Mouse (Mus musculus) embryo, embryonic 10.5 days (tissue): ENCODE results near the gene Vinac1.
"Not testable (repeated sequence)": the region's sequence is repeated elsewhere in the genome, so short reads cannot be mapped to it uniquely, and the experiment has no call there.

Experiments used
- DNase-seq: peaks from one replicate; pipeline ENCODE4 v3.0.0-alpha.2; 2015; ENCODE audit warnings: low spot score

The Vinac1 gene

DNA sequence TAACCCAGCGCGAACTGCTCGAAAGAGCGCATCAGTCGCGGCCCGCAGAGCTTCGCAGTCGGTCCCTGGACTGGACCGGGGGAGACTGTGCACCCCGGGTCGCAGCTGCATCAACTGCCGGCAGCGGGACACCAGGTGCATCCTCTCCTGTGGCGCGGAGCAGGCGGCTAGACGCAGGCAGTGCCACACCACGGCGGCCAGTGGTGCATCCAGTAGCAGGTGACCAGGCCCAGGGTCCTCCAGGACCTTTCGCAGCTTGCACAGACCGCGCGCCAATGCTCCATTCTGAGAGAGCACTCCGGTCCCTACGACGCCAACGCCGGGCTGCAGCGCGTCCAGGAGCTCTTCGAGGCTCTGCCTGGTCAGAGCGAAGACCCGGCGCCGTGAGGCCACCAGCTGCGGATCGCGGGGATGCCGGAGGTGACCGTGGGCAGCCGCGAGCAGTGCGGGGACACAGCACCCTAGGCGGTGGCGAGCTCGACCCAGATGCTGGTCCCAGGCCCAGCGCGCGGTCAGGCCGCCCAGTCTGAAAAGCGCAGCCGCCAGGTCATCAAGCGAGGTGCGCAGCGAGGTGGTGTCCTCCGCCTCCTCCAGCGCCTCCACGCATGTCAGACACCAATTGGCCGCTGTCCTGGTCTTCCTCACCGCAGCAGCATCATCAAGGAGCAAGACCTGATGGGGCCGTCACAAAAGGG lies 8.9 kb downstream of the Vinac1 start:
- peak; percentile 59 for DNase-seq

DNA sequence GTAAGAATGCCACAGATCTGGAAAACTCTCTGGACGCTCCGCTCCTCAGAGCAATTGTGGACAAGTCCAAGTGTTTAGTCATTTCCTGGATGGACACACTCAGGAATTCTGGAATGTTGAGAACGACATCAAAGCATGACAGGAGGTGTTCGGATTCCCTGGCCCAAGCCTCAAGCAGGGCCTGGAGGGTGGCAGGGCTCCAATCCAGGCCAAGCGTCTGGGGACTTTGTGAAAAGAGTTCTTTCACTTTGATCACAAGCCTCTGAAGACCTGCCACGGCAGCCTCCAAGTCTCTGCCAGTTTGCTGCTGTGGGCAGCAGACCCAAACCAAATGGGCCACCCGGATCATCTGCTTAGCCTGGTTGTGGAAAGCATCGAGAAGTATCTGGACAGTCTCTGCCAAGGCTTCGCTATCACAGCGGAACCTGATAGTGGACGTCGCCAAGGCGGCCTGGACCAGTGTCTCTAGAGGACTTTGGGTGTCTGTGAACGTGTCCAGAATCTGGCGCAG lies 9.5 kb downstream of the Vinac1 start:
- DNase-seq, result no peak

GRCm38 (mm10) chr2:129035381-129035780 lies 12.6 kb downstream of the Vinac1 start:
- no peak for DNase-seq

GRCm38 (mm10) chr2:129024820-129025219 lies 23.2 kb downstream of the Vinac1 start:
- DNase-seq, result no peak

DNA sequence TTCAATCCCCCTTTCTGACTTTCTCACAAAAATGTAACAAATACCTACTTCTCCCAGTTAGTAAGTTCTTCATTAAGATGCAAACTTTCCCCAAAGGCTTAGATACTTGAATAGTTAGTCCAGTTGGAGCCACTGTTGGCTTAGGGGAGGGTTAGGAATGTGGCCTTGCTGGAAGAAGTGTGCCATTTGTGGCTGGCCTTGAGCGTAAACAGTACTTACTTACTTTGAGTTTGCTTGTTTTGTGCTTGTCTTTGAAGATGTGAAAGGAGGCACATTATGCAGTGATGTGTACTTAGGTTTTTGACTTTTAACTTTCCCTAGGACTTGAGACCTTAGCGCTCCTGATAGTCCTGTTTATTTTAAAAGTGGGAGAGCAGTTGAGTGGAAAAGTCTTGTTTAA lies 27.9 kb downstream of the Vinac1 start:
- DNase-seq, result no peak

DNA sequence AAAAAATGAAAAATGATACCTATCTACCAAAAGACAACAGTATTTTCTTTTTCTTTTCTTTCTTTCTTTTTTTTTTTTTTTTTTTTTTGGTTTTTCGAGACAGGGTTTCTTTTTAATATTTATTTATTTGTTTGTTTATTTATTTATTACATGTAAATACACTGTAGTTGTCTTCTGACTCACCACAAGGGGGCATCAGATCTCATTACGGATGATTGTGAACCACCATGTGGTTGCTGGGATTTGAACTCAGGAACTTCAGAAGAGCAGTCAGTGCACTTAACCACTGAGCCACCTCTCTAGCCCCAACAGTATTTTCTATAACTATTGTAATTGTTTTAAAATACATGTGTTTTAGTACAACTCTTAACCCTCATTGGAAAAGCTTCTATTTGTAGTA lies 39.1 kb downstream of the Vinac1 start:
- DNase-seq, result not testable (repeated sequence)

- DNase-seq, result no peak
Measured at GRCm38 (mm10) chr2:129006194-129006749, 41.7 kb downstream of the Vinac1 start.

DNA sequence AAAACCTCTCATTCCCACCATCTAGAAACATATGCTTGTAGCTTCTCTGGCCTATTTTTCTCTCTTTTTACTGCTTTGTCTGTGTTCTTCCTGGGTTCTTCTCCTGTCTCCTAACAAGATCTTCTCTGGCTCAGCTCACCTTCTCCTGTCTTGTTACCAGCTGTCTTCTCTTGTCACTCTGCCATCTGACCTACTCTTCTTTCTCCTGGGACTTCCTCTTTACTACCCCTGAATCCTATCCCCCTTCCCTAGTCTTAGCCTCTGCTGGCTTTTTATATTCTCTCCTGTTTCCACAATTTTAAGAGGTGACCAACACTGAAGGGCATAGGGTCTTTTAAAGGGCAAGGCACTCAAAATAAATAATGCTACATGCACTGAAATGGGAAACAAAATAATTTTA lies 43.1 kb downstream of the Vinac1 start:
- no peak for DNase-seq

DNA sequence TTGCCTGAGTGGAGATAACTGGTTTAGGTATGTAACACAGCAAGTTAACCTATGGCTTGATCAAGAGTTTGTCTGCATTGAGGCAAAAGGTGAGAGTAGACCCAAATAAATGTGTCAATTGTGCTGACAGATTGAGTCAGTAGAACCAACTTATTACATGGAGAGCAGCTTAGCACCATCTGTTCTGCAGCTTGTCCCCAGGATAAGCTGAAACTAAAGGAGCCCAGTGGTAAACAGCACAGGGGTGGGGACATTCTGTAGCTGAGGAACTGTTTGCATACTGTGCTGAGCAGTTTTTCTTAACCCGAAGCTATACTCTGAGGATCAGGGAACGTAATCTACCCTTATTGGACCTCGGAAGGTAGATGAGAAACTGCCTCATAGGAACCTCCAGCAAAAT lies 63.2 kb downstream of the Vinac1 start:
- no peak for DNase-seq

DNA sequence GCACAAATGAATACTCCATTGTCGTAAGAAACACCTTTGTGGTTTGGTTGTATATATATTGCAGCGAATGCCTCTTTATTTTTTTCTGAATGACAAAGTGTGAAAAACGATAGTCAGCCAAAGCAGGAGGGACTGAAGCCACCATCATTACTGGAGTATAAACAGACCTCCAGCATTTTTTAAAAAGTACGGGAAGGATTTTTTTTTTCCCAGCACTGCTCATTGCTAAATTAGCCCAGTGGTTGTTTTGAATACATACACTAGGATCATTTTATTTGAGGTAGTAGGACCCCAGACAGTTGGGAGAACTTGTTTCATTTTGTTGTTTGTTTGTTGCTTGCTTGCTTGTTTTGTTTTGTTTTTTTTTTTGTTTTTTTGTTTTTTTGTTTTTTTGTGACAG lies 72.4 kb downstream of the Vinac1 start:
- DNase-seq, result no peak
